In genomic region chr4:133241910-133242309, GRCm38 (mm10) we compare ENCODE assay signal across 8 mouse cellular contexts. TPM values are rescaled to one million over a fixed set of nuclear protein-coding genes. Genes with fewer than 3 reads are reported as not detected.
A peak's percentile ranks its signal among the peaks of the same experiment; 100 is the strongest.
DNase-seq lines count a peak whose midpoint lies in the region; ATAC-seq and TF ChIP-seq lines count a peak whose summit lies in the region.

No protein-coding gene starts in this region.

- no peak for DNase-seq in kidney, adult 18-20 months
- no peak for DNase-seq in hindbrain, postnatal 0 days (ENCODE audit: low spot score)
- no peak for DNase-seq in midbrain, postnatal 0 days (ENCODE audit: low spot score)
- no peak for DNase-seq in adrenal gland, adult 18-20 months (ENCODE audit: low spot score in 2 of 2)
- DNase-seq in thymus, postnatal 0 days (ENCODE audit: low spot score): no peak
- DNase-seq in gastrocnemius, adult 18-20 months (ENCODE audit: low spot score): no peak

- no peak for TF ChIP-seq CTCF in hindbrain, postnatal 0 days (IDR thresholded peaks at IDR 0.05; ENCODE audit: low read depth)
- TF ChIP-seq CTCF in midbrain, postnatal 0 days (IDR thresholded peaks at IDR 0.05): no peak

- no peaks in the 10 kb centered on the region for H3K9me3 ChIP-seq in kidney, embryonic 15.5 days (replicated peaks)
- H3K9me3 ChIP-seq in hindbrain, postnatal 0 days (ENCODE audit: low read length): no peaks in the 10 kb centered on the region
- H3K9me3 ChIP-seq in midbrain, postnatal 0 days (ENCODE audit: low read length): no peaks in the 10 kb centered on the region

- 29% methylated on average over 11 of the region's 11 CpGs for WGBS in kidney, embryonic 15.5 days
- WGBS in hindbrain, postnatal 0 days: 42% methylated on average over 11 of the region's 11 CpGs
- WGBS in midbrain, postnatal 0 days: 39% methylated on average over 11 of the region's 11 CpGs

- H3K9ac ChIP-seq in kidney, embryonic 15.5 days: 0 out of 2 replicates have a peak overlapping the region, but pooled peaks have one; percentile 5
- H3K9ac ChIP-seq in hindbrain, postnatal 0 days (replicated peaks; ENCODE audit: low read length): no peak overlapping the region; the same call in 1 of the 2 replicates
- no peak overlapping the region for H3K9ac ChIP-seq in midbrain, postnatal 0 days (replicated peaks; ENCODE audit: low read length, poor library complexity, severe bottlenecking)

- 0 out of 2 replicates have a peak overlapping the region, but pooled peaks have one; percentile 81 for H3K27ac ChIP-seq in kidney, embryonic 15.5 days
- H3K27ac ChIP-seq in brown adipose tissue, adult 24 weeks (replicated peaks; ENCODE audit: low read depth, low read length): peak overlapping the region; percentile 71
- H3K27ac ChIP-seq in hindbrain, postnatal 0 days: no peak overlapping the region
- no peak overlapping the region for H3K27ac ChIP-seq in midbrain, postnatal 0 days (ENCODE audit: low read depth, low read length)

- peaks cover 31% of the 10 kb centered on the region for H3K4me1 ChIP-seq in kidney, embryonic 15.5 days
- H3K4me1 ChIP-seq in brown adipose tissue, adult 24 weeks (ENCODE audit: control insufficient read depth, insufficient read depth, insufficient read length, low read length): peaks cover 11% of the 10 kb centered on the region
- no peaks in the 10 kb centered on the region for H3K4me1 ChIP-seq in hindbrain, postnatal 0 days (ENCODE audit: insufficient read depth, low read length)
- H3K4me1 ChIP-seq in midbrain, postnatal 0 days (ENCODE audit: insufficient read depth, low read length): 0 out of 2 replicates have a peak, but pooled peaks cover 4% of the 10 kb centered on the region

- H3K4me2 ChIP-seq in kidney, embryonic 15.5 days: peak overlapping the region; percentile 98
- peak overlapping the region; percentile 82 for H3K4me2 ChIP-seq in hindbrain, postnatal 0 days (ENCODE audit: low read depth, low read length)
- peak overlapping the region; percentile 79 for H3K4me2 ChIP-seq in midbrain, postnatal 0 days (ENCODE audit: low read depth, low read length, poor library complexity, severe bottlenecking)

- peaks cover 47% of the 10 kb centered on the region for H3K27me3 ChIP-seq in kidney, embryonic 15.5 days
- peaks cover 9% of the 10 kb centered on the region for H3K27me3 ChIP-seq in hindbrain, postnatal 0 days (ENCODE audit: insufficient read depth, low read length)
- peaks cover 38% of the 10 kb centered on the region for H3K27me3 ChIP-seq in midbrain, postnatal 0 days (ENCODE audit: insufficient read depth, low read length)

- peak overlapping the region; percentile 67 for H3K4me3 ChIP-seq in kidney, embryonic 15.5 days (replicated peaks)
- H3K4me3 ChIP-seq in brown adipose tissue, adult 24 weeks (ENCODE audit: insufficient read depth, low read depth, low read length): peak overlapping the region; percentile 49
- peak overlapping the region; percentile 55 for H3K4me3 ChIP-seq in hindbrain, postnatal 0 days (ENCODE audit: low read length)
- peak overlapping the region; percentile 49 for H3K4me3 ChIP-seq in midbrain, postnatal 0 days (ENCODE audit: low read depth, low read length)

- H3K36me3 ChIP-seq in kidney, embryonic 15.5 days: no peaks in the 10 kb centered on the region
- H3K36me3 ChIP-seq in hindbrain, postnatal 0 days (ENCODE audit: insufficient read depth, low read length): no peaks in the 10 kb centered on the region
- no peaks in the 10 kb centered on the region for H3K36me3 ChIP-seq in midbrain, postnatal 0 days (ENCODE audit: insufficient read depth, low read length)

- no peak for ATAC-seq in kidney, embryonic 15.5 days (replicated peaks; ENCODE audit: low FRiP score)
- no peak for ATAC-seq in hindbrain, postnatal 0 days
- no peak for ATAC-seq in midbrain, postnatal 0 days (ENCODE audit: low FRiP score)

RNA-seq across cellular contexts. Expression of gene Map3k6, which starts 1.3 kb away (rescaled TPM):
- 4.0 and 4.3 TPM in 2 replicates for polyA plus RNA-seq in kidney, embryonic 15.5 days (2015; fragmentation: Nextera tagmentation; extraction: Ambion mirVana)
- polyA plus RNA-seq in brown adipose tissue, adult 24 weeks (2012; ENCODE audit: insufficient read depth, insufficient read length, missing spikeins): 8.1 and 8.3 TPM in 2 replicates
- 7.2 and 11.7 TPM in 2 replicates for total RNA-seq in hindbrain, postnatal 0 days (2014; rRNA removed)
- 4.7 and 5.8 TPM in 2 replicates for polyA plus RNA-seq in hindbrain, postnatal 0 days (2015; fragmentation: Nextera tagmentation; extraction: Ambion mirVana)
- 7.6 and 8.3 TPM in 2 replicates for total RNA-seq in midbrain, postnatal 0 days (2014; rRNA removed)
- polyA plus RNA-seq in midbrain, postnatal 0 days (2015; fragmentation: Nextera tagmentation; extraction: Ambion mirVana): 2.8 and 4.1 TPM in 2 replicates
- 10 to 100 TPM; 30.7 to 34.2 TPM for total RNA-seq in adrenal gland, adult 18-20 months (2021)
- polyA plus RNA-seq in thymus, postnatal 0 days (2015; fragmentation: Nextera tagmentation; extraction: Ambion mirVana): 2.2 and 2.6 TPM in 2 replicates
- 10 to 100 TPM in 1 of 2 experiments, 1 to 10 TPM in 1; 8.8 to 11.4 TPM for total RNA-seq in gastrocnemius, adult 18-20 months (2021)

RNA-seq across cellular contexts. Expression of gene Sytl1, which starts 21.0 kb away (rescaled TPM):
- 0.96 and 1.8 TPM in 2 replicates for polyA plus RNA-seq in kidney, embryonic 15.5 days (2015; fragmentation: Nextera tagmentation; extraction: Ambion mirVana)
- polyA plus RNA-seq in brown adipose tissue, adult 24 weeks (2012; ENCODE audit: insufficient read depth, insufficient read length, missing spikeins): 2.4 and 3.2 TPM in 2 replicates
- total RNA-seq in hindbrain, postnatal 0 days (2014; rRNA removed): 1.4 TPM in 1 of 2 replicates, not detected in the other
- polyA plus RNA-seq in hindbrain, postnatal 0 days (2015; fragmentation: Nextera tagmentation; extraction: Ambion mirVana): 0.18 and 0.40 TPM in 2 replicates
- total RNA-seq in midbrain, postnatal 0 days (2014; rRNA removed): 1.6 TPM in 1 of 2 replicates, not detected in the other
- polyA plus RNA-seq in midbrain, postnatal 0 days (2015; fragmentation: Nextera tagmentation; extraction: Ambion mirVana): 0.21 and 0.26 TPM in 2 replicates
- total RNA-seq in adrenal gland, adult 18-20 months (2021): 1 to 10 TPM; 1.2 to 1.5 TPM
- polyA plus RNA-seq in thymus, postnatal 0 days (2015; fragmentation: Nextera tagmentation; extraction: Ambion mirVana): 34.2 and 34.8 TPM in 2 replicates
- under 1 TPM; 0.12 to 0.14 TPM for total RNA-seq in gastrocnemius, adult 18-20 months (2021)

RNA-seq across cellular contexts. Expression of gene Gpr3, which starts 29.6 kb away (rescaled TPM):
- polyA plus RNA-seq in kidney, embryonic 15.5 days (2015; fragmentation: Nextera tagmentation; extraction: Ambion mirVana): 0.09 and 0.12 TPM in 2 replicates
- polyA plus RNA-seq in brown adipose tissue, adult 24 weeks (2012; ENCODE audit: insufficient read depth, insufficient read length, missing spikeins): not detected in 2 replicates
- 7.0 and 7.3 TPM in 2 replicates for total RNA-seq in hindbrain, postnatal 0 days (2014; rRNA removed)
- 4.5 and 5.5 TPM in 2 replicates for polyA plus RNA-seq in hindbrain, postnatal 0 days (2015; fragmentation: Nextera tagmentation; extraction: Ambion mirVana)
- 3.2 and 10.8 TPM in 2 replicates for total RNA-seq in midbrain, postnatal 0 days (2014; rRNA removed)
- 3.9 and 4.5 TPM in 2 replicates for polyA plus RNA-seq in midbrain, postnatal 0 days (2015; fragmentation: Nextera tagmentation; extraction: Ambion mirVana)
- total RNA-seq in adrenal gland, adult 18-20 months (2021): 1 to 10 TPM in 1 of 2 experiments, under 1 TPM in 1; 0.26 to 1.2 TPM
- not detected in 2 replicates for polyA plus RNA-seq in thymus, postnatal 0 days (2015; fragmentation: Nextera tagmentation; extraction: Ambion mirVana)
- not detected for total RNA-seq in gastrocnemius, adult 18-20 months (2021)

RNA-seq across cellular contexts. Expression of gene Cd164l2, which starts 30.0 kb away (rescaled TPM):
- 7.8 and 8.2 TPM in 2 replicates for polyA plus RNA-seq in kidney, embryonic 15.5 days (2015; fragmentation: Nextera tagmentation; extraction: Ambion mirVana)
- polyA plus RNA-seq in brown adipose tissue, adult 24 weeks (2012; ENCODE audit: insufficient read depth, insufficient read length, missing spikeins): 3.3 and 4.1 TPM in 2 replicates
- total RNA-seq in hindbrain, postnatal 0 days (2014; rRNA removed): 6.2 and 6.9 TPM in 2 replicates
- polyA plus RNA-seq in hindbrain, postnatal 0 days (2015; fragmentation: Nextera tagmentation; extraction: Ambion mirVana): 9.6 and 11.9 TPM in 2 replicates
- 3.9 and 5.9 TPM in 2 replicates for total RNA-seq in midbrain, postnatal 0 days (2014; rRNA removed)
- 10.6 and 11.0 TPM in 2 replicates for polyA plus RNA-seq in midbrain, postnatal 0 days (2015; fragmentation: Nextera tagmentation; extraction: Ambion mirVana)
- total RNA-seq in adrenal gland, adult 18-20 months (2021): 1 to 10 TPM; 1.1 to 2.6 TPM
- polyA plus RNA-seq in thymus, postnatal 0 days (2015; fragmentation: Nextera tagmentation; extraction: Ambion mirVana): 0.86 and 1.1 TPM in 2 replicates
- total RNA-seq in gastrocnemius, adult 18-20 months (2021): not detected

RNA-seq across cellular contexts. Expression of gene Tmem222, which starts 35.7 kb away (rescaled TPM):
- polyA plus RNA-seq in kidney, embryonic 15.5 days (2015; fragmentation: Nextera tagmentation; extraction: Ambion mirVana): 77.3 and 85.7 TPM in 2 replicates
- polyA plus RNA-seq in brown adipose tissue, adult 24 weeks (2012; ENCODE audit: insufficient read depth, insufficient read length, missing spikeins): 28.8 and 34.4 TPM in 2 replicates
- 120 and 138 TPM in 2 replicates for total RNA-seq in hindbrain, postnatal 0 days (2014; rRNA removed)
- 127 and 136 TPM in 2 replicates for polyA plus RNA-seq in hindbrain, postnatal 0 days (2015; fragmentation: Nextera tagmentation; extraction: Ambion mirVana)
- total RNA-seq in midbrain, postnatal 0 days (2014; rRNA removed): 129 and 130 TPM in 2 replicates
- polyA plus RNA-seq in midbrain, postnatal 0 days (2015; fragmentation: Nextera tagmentation; extraction: Ambion mirVana): 138 and 143 TPM in 2 replicates
- 10 to 100 TPM; 55.5 to 61.6 TPM for total RNA-seq in adrenal gland, adult 18-20 months (2021)
- polyA plus RNA-seq in thymus, postnatal 0 days (2015; fragmentation: Nextera tagmentation; extraction: Ambion mirVana): 93.2 and 94.0 TPM in 2 replicates
- total RNA-seq in gastrocnemius, adult 18-20 months (2021): 10 to 100 TPM; 26.8 to 26.9 TPM

Comparison
In these comparisons a context has a peak if more than half of its experiments do, and no peak if none do; other contexts are left out.
1. H3K27ac ChIP-seq: peak in kidney, embryonic 15.5 days (single experiment) and brown adipose tissue, adult 24 weeks (single experiment); none in hindbrain, postnatal 0 days (single experiment) and midbrain, postnatal 0 days (single experiment).
2. Peak in every context shown above with its lines, with median percentiles within 50 percentile points of each other: H3K4me2 ChIP-seq and H3K4me3 ChIP-seq.